Mouse (Mus musculus) stomach, embryonic 15.5 days (tissue): ENCODE data around the gene Gabrp. TPM values are rescaled to one million over a fixed set of nuclear protein-coding genes. Genes with fewer than 3 reads are reported as not detected.

Experiments used
- ATAC-seq: fragments of 200-750 bp; cut with Nextera tagmentation; 2 replicates; pipeline ENCODE4 v1.8.0; 2017; ENCODE audit warnings: low read depth, moderate number of reproducible peaks, moderate TSS enrichment; ENCODE audit not compliant: insufficient read depth, low FRiP score
- H3K27ac ChIP-seq: fragments of 300-500 bp; sonication (generic); 2 replicates; pipeline ENCODE4 v1.5.1; 2015; ENCODE audit warnings: mild to moderate bottlenecking, inconsistent platforms
- H3K27me3 ChIP-seq: fragments of 300-500 bp; sonication (generic); replicated peaks from 2 replicates; pipeline ENCODE4 v1.6.1; 2015; ENCODE audit warnings: inconsistent platforms
- H3K36me3 ChIP-seq: fragments of 300-500 bp; sonication (generic); 2 replicates; pipeline ENCODE4 v1.6.1; 2015; ENCODE audit warnings: inconsistent platforms
- H3K4me1 ChIP-seq: fragments of 300-500 bp; sonication (generic); 2 replicates; pipeline ENCODE4 v1.6.1; 2015; ENCODE audit warnings: inconsistent platforms
- H3K4me2 ChIP-seq: fragments of 300-500 bp; sonication (generic); 2 replicates; pipeline ENCODE4 v1.6.1; 2015; ENCODE audit warnings: mild to moderate bottlenecking, inconsistent platforms
- H3K4me3 ChIP-seq: fragments of 300-500 bp; sonication (generic); replicated peaks from 2 replicates; pipeline ENCODE4 v1.5.1; 2015; ENCODE audit warnings: inconsistent platforms
- H3K9ac ChIP-seq: fragments of 300-500 bp; sonication (generic); 2 replicates; pipeline ENCODE4 v1.6.1; 2015; ENCODE audit warnings: inconsistent platforms
- H3K9me3 ChIP-seq: fragments of 300-500 bp; sonication (generic); 2 replicates; pipeline ENCODE4 v1.6.1; 2016; ENCODE audit warnings: inconsistent platforms
- WGBS: fragments of 180-500 bp; shearing (Covaris S2); methylation state at CpG from one replicate; pipeline ENCODE4 v1.1.7; 2015; 5-methylcytosine and 5-hydroxymethylcytosine counted together
- polyA plus RNA-seq: library from polyadenylated mRNA; unstranded; fragments of >200 nt; fragmentation: Nextera tagmentation; extraction: Ambion mirVana; gene quantifications from 2 replicates; pipeline ENCODE4 v1.2.1, GENCODE M21; 2015

Gene Gabrp
- polyA plus RNA-seq, result 0.21 and 0.22 TPM in 2 replicates

- H3K9ac ChIP-seq, result no peak within 1 kb of the TSS
- H3K27me3 ChIP-seq, result no peaks in the 10 kb centered on the region
- no peaks in the 10 kb centered on the region for H3K4me1 ChIP-seq
- 58% methylated on average over 6 of the region's 6 CpGs for WGBS
- H3K9me3 ChIP-seq, result no peaks in the 10 kb centered on the region
- no peak within 1 kb of the TSS for H3K27ac ChIP-seq
- no peak for ATAC-seq
- H3K4me2 ChIP-seq, result no peak within 1 kb of the TSS
- H3K36me3 ChIP-seq, result no peaks in the 10 kb centered on the region
- H3K4me3 ChIP-seq, result no peak within 1 kb of the TSS
These were observed at the start of gene Gabrp for GRCm38 (mm10) chr11:33578859-33579258. Gene Gabrp, minus strand, starts transcription at chr11:33578959.

- Histone ChIP-seq H3K4me3 (no peak overlapping the region), H3K9me3 (no peaks in the 10 kb centered on the region), H3K27me3 (no peaks in the 10 kb centered on the region), H3K27ac (no peak overlapping the region), H3K4me2 (no peak overlapping the region), H3K9ac (no peak overlapping the region), H3K4me1 (no peaks in the 10 kb centered on the region), H3K36me3 (no peaks in the 10 kb centered on the region)
- ATAC-seq, result no peak
- WGBS, result 85% methylated on average over 4 of the region's 4 CpGs
These were observed 48.5 kb upstream of the Gabrp start for GRCm38 (mm10) chr11:33627136-33627742.

GRCm38 (mm10) chr11:33614218-33614617 is 35.5 kb upstream of the Gabrp start:
- H3K36me3 ChIP-seq, result no peaks in the 10 kb centered on the region
- no peaks in the 10 kb centered on the region for H3K27me3 ChIP-seq
- no peak overlapping the region for H3K4me3 ChIP-seq
- 0 out of 2 replicates have a peak, but pooled peaks cover 3% of the 10 kb centered on the region for H3K4me1 ChIP-seq
- no peak overlapping the region for H3K27ac ChIP-seq
- 0 out of 2 replicates have a peak, but pooled peaks have one; percentile 50 for ATAC-seq
- H3K9ac ChIP-seq, result no peak overlapping the region
- no peak overlapping the region for H3K4me2 ChIP-seq
- no peaks in the 10 kb centered on the region for H3K9me3 ChIP-seq
- WGBS, result 6% methylated on average over 15 of the region's 15 CpGs

GRCm38 (mm10) chr11:33607784-33608183 is 29.0 kb upstream of the Gabrp start:
- Histone ChIP-seq H3K9me3 (no peaks in the 10 kb centered on the region), H3K9ac (no peak overlapping the region), H3K27ac (no peak overlapping the region), H3K4me1 (no peaks in the 10 kb centered on the region), H3K27me3 (no peaks in the 10 kb centered on the region), H3K4me2 (no peak overlapping the region), H3K4me3 (no peak overlapping the region), H3K36me3 (no peaks in the 10 kb centered on the region)
- ATAC-seq, result no peak
- WGBS, result 6% methylated on average over 3 of the region's 3 CpGs

- Histone ChIP-seq H3K4me3 (no peak overlapping the region), H3K9me3 (no peaks in the 10 kb centered on the region), H3K27ac (no peak overlapping the region), H3K4me1 (no peaks in the 10 kb centered on the region), H3K27me3 (no peaks in the 10 kb centered on the region), H3K9ac (no peak overlapping the region), H3K36me3 (no peaks in the 10 kb centered on the region), H3K4me2 (no peak overlapping the region)
- 61% methylated on average over 2 of the region's 2 CpGs for WGBS
- no peak for ATAC-seq
These were observed 24.4 kb upstream of the Gabrp start for GRCm38 (mm10) chr11:33603174-33603573.

GRCm38 (mm10) chr11:33598986-33599385 is 20.2 kb upstream of the Gabrp start, which contains the start of gene D130052B06Rik:
Gene D130052B06Rik, plus strand, starts transcription at chr11:33599302.
- Histone ChIP-seq H3K27ac (no peak within 1 kb of the TSS), H3K27me3 (no peaks in the 10 kb centered on the region), H3K4me2 (no peak within 1 kb of the TSS), H3K36me3 (no peaks in the 10 kb centered on the region), H3K9ac (no peak within 1 kb of the TSS), H3K4me1 (no peaks in the 10 kb centered on the region), H3K4me3 (no peak within 1 kb of the TSS), H3K9me3 (no peaks in the 10 kb centered on the region)
- 63% methylated on average over 4 of the region's 4 CpGs for WGBS
- ATAC-seq, result no peak

GRCm38 (mm10) chr11:33596655-33597054 is 17.9 kb upstream of the Gabrp start:
- no peaks in the 10 kb centered on the region for H3K9me3 ChIP-seq
- H3K27me3 ChIP-seq, result no peaks in the 10 kb centered on the region
- no peak overlapping the region for H3K27ac ChIP-seq
- 72% methylated on average over 4 of the region's 4 CpGs for WGBS
- no peak overlapping the region for H3K4me3 ChIP-seq
- no peaks in the 10 kb centered on the region for H3K36me3 ChIP-seq
- no peak overlapping the region for H3K9ac ChIP-seq
- no peak for ATAC-seq
- H3K4me1 ChIP-seq, result no peaks in the 10 kb centered on the region
- H3K4me2 ChIP-seq, result no peak overlapping the region

GRCm38 (mm10) chr11:33592826-33593225 is 14.1 kb upstream of the Gabrp start:
- H3K4me2 ChIP-seq, result no peak overlapping the region
- H3K27ac ChIP-seq, result no peak overlapping the region
- no peaks in the 10 kb centered on the region for H3K36me3 ChIP-seq
- no peaks in the 10 kb centered on the region for H3K27me3 ChIP-seq
- H3K4me1 ChIP-seq, result no peaks in the 10 kb centered on the region
- no peaks in the 10 kb centered on the region for H3K9me3 ChIP-seq
- no peak for ATAC-seq
- no peak overlapping the region for H3K4me3 ChIP-seq
- 77% methylated on average over 4 of the region's 4 CpGs for WGBS
- H3K9ac ChIP-seq, result no peak overlapping the region

- Histone ChIP-seq H3K27me3 (no peaks in the 10 kb centered on the region), H3K4me2 (no peak overlapping the region), H3K27ac (no peak overlapping the region), H3K36me3 (no peaks in the 10 kb centered on the region), H3K4me3 (no peak overlapping the region), H3K9ac (no peak overlapping the region), H3K9me3 (no peaks in the 10 kb centered on the region), H3K4me1 (no peaks in the 10 kb centered on the region)
- no peak for ATAC-seq
- 83% methylated on average over 3 of the region's 3 CpGs for WGBS
These were observed 12.0 kb upstream of the Gabrp start for GRCm38 (mm10) chr11:33590771-33591170.

GRCm38 (mm10) chr11:33586614-33587013 is 7.9 kb upstream of the Gabrp start:
- no peak for ATAC-seq
- WGBS, result 73% methylated on average over 6 of the region's 6 CpGs

GRCm38 (mm10) chr11:33579621-33580020 is 862 bp upstream of the Gabrp start:
- no peak overlapping the region for H3K4me3 ChIP-seq
- no peak for ATAC-seq
- no peaks in the 10 kb centered on the region for H3K4me1 ChIP-seq
- H3K4me2 ChIP-seq, result no peak overlapping the region
- H3K9ac ChIP-seq, result no peak overlapping the region
- no peak overlapping the region for H3K27ac ChIP-seq
- H3K27me3 ChIP-seq, result no peaks in the 10 kb centered on the region
- no peaks in the 10 kb centered on the region for H3K36me3 ChIP-seq
- H3K9me3 ChIP-seq, result no peaks in the 10 kb centered on the region
- WGBS, result 35% methylated on average over 3 of the region's 3 CpGs

More at GRCm38 (mm10) chr11:33586614-33587013, 7.9 kb upstream of the Gabrp start:
- no peak overlapping the region for H3K4me2 ChIP-seq
- no peaks in the 10 kb centered on the region for H3K27me3 ChIP-seq
- no peak overlapping the region for H3K27ac ChIP-seq
- H3K4me1 ChIP-seq, result no peaks in the 10 kb centered on the region
- H3K9me3 ChIP-seq, result no peaks in the 10 kb centered on the region
- H3K36me3 ChIP-seq, result no peaks in the 10 kb centered on the region
- H3K9ac ChIP-seq, result no peak overlapping the region
- no peak overlapping the region for H3K4me3 ChIP-seq

GRCm38 (mm10) chr11:33574944-33575343 is 3.8 kb downstream of the Gabrp start:
- Histone ChIP-seq H3K4me1 (no peaks in the 10 kb centered on the region), H3K36me3 (no peaks in the 10 kb centered on the region), H3K27ac (no peak overlapping the region), H3K4me2 (no peak overlapping the region), H3K27me3 (no peaks in the 10 kb centered on the region), H3K4me3 (no peak overlapping the region), H3K9me3 (no peaks in the 10 kb centered on the region), H3K9ac (no peak overlapping the region)
- 81% methylated on average over 3 of the region's 3 CpGs for WGBS
- ATAC-seq, result no peak

- Histone ChIP-seq H3K27ac (no peak overlapping the region), H3K9ac (no peak overlapping the region), H3K36me3 (no peaks in the 10 kb centered on the region), H3K4me2 (no peak overlapping the region), H3K4me3 (no peak overlapping the region), H3K9me3 (no peaks in the 10 kb centered on the region), H3K27me3 (no peaks in the 10 kb centered on the region), H3K4me1 (no peaks in the 10 kb centered on the region)
- ATAC-seq, result no peak
These were observed 8.3 kb downstream of the Gabrp start for GRCm38 (mm10) chr11:33570413-33570812.
